Mouse (Mus musculus): ENCODE results near the gene Paf1.
"Not testable (repeated sequence)": the region's sequence is repeated elsewhere in the genome, so short reads cannot be mapped to it uniquely, and the experiment has no call there.

Gene Paf1

DNA sequence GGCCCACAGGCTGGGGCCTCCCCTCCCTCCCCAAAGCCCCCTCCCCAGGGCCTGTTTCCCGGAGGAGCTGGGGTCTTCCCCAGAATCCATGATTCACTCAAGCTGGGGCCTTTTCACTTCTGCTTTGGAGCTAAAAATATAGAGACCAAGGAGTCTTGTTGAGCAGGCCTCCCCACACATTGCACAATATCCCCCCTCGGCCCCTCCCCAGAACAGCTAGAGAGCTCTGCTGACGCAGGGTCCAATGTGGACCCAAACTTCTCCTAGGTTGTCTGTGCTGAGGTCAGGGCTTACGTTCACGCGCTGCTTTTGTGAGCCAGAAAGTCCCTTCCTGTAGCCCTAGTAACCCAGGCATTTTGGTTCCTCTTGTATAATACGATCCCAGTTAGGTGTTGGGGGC lies 6.7 kb upstream of the Paf1 start:
- DNase-seq: peak; percentile 41

GRCm38 (mm10) chr7:28386462-28386861 lies 6.3 kb upstream of the Paf1 start:
- DNase-seq: peak; percentile 97

DNA sequence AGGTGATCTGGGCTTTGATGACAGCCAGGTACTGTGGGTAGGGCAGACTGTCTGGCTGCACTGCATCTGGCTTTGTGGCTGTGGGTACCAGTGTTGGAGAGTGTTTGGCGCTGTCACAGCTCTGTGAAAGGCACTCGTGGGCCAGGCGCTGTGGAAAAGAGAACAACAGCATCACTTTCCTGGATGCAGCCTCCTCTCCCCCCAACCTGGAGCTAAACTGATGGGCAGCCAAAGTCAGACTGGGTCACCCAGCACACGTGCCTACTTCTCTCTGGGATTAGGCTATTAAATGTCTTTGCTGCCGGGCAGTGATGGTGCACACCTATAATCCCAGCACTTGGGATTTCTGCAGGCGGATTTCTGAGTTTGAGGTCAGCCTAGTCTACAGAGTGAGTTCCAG lies 5.9 kb upstream of the Paf1 start:
- DNase-seq: not testable (repeated sequence)

DNA sequence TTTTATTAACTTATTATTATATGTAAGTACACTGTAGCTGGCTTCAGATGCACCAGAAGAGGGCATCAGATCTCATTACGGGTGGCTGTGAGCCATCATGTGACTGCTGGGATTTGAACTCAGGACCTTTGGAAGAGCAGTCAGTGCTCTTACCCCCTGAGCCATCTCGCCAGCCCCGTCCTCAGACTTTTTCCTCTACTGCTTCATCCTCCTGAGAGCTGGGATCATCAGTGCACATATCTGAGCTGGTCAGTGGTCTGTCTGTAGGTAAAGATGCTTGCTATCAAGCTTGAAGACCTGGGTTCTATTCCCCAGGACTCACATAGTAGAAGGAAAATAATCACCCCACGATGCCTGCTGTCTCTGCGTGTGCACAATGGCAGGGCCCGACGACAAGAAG lies 5.4 kb upstream of the Paf1 start:
- DNase-seq: not testable (repeated sequence)

DNA sequence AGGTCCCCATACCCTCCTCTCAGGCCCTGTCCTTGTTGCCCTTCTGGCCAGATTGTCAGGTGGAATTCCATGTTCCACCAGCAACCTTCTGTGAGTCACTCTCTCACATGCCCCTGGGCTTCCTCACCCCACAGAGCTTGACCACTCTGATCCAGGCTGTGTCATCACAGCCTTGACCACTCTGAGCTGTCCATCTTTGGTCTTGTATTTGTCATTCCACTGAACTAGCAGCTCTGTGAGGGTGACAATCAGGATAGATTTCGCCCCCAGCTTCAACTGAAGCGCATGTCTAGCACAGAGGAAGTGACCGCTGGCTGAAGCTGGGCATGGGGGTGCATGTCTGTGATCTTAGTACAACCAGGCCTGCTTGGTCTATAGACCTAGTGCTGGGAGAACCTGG lies 2.4 kb upstream of the Paf1 start:
- no peak for DNase-seq

DNA sequence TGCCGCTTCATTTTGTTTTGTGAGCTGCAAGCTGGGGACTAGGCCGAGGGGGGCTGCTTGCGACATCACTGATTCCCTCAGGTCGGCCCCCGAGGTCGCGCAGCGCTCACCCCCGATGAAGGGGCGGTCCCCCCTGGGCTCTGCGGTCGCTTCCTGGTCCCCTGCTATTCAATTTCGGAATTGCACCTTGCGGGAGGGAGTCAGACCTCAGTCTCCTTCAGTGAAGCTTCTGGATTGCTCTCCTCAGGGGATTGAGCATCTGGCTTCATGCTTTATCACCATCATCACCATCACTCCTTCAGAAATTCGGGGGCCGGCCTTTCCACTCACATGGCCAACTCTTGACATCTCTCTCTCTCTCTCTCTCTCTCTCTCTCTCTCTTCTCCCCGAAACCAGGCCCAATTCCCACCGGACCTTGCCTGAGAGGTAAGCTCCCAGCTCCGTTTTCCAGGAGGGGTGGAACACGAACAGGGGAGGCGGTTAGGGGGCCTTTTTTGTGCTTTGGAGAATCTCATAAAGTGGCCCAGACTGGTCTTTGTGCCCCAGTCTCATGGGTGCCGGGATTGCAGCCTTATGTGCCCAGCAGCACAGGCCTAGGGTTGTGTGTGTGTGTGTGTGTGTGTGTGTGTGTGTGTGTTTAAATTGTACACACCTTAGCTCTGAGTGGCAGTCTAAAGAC lies 661 bp downstream of the Paf1 start:
- DNase-seq: peak; percentile 58

DNA sequence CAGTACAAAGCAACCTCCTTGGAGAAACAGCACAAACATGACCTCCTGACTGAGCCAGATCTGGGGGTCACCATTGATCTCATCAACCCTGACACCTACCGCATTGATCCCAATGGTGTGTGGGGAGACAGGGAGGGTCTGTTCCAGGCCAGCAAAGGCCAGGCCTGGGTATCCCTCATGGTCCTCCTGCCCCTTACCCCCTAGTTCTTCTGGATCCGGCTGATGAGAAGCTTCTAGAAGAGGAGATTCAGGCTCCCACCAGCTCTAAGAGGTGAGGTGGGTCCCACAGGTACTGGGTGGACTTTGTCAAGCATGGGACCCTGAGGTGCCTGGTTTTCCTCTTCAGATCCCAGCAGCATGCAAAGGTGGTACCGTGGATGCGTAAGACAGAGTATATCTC lies 2.7 kb downstream of the Paf1 start:
- DNase-seq: no peak

DNA sequence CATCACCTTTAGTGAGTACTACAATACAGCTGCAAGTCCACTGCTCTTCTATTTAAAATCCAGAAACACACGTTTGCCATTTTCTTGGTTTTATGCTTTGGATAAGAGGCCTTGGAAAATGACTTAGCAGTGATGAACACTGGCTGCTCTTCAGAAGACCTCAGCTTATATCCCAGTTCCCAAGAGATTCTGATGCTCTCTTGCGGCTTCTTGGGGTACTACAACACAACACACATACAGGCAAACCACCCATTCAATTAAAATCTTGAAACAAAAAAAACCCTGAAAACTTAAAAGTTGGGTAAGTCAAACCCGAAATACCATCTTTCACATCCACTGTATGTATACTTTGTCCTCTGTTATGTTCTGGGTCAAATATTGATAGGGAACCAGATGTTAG lies 5.2 kb downstream of the Paf1 start:
- peak; percentile 27 for DNase-seq

DNA sequence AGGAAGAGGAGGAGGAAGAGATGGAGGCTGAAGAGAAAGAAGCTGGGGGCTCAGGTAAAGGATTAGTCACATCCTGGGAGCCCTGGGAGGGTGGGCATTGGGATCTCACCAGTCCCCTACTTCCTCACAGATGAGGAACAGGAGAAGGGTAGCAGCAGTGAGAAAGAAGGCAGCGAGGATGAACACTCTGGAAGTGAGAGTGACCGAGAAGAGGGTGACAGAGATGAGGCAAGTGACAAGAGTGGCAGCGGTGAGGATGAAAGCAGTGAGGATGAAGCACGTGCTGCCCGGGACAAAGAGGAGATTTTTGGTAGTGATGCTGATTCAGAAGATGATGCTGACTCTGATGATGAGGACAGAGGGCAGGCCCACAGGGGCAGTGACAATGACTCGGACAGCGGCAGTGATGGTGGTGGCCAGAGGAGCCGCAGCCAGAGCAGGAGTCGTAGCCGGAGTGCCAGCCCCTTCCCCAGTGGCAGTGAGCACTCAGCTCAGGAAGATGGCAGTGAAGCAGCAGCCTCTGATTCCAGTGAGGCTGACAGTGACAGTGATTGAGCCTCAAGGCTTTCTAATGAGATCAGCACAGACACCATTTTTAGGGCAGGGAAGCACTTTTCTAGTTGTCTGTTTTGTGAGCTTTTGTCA lies 6.1 kb downstream of the Paf1 start:
- no peak for DNase-seq

- no peak for DNase-seq
Observed at GRCm38 (mm10) chr7:28401030-28401429, 8.3 kb downstream of the Paf1 start.

GRCm38 (mm10) chr7:28401942-28402341 lies 9.2 kb downstream of the Paf1 start:
- no peak for DNase-seq

DNA sequence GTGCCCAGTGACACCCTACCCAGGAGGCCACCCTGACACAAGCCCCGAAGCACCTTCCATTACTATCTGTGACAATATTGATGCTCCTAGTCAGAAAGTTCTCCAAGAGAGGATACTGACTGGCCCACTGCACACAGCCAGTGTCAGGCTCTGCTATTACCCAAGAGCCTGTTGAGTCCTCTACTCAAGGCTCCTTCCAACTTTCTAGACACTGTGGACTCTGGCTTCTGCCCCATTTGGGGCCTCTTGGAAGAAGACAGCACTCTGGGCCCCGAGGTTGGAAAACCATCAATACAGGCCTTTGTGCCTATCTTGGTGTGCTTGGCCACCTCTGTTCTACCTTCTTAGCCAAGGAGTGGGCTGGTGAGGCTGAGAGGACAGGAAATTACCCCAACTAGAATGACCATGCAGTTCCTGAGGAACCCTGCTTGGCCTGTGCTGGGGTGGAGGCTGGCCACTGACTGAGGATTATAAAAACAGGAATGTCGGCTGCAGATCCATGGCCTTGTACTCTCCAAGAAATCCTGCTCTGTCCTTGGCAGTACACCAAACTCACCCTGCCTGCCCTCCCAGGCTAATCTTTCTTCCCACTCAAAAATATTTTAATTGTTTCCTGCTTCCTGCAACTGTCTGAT lies 18.2 kb downstream of the Paf1 start:
- DNase-seq: no peak

- DNase-seq: peak; percentile 59
Observed at GRCm38 (mm10) chr7:28412826-28413225, 20.1 kb downstream of the Paf1 start.

DNA sequence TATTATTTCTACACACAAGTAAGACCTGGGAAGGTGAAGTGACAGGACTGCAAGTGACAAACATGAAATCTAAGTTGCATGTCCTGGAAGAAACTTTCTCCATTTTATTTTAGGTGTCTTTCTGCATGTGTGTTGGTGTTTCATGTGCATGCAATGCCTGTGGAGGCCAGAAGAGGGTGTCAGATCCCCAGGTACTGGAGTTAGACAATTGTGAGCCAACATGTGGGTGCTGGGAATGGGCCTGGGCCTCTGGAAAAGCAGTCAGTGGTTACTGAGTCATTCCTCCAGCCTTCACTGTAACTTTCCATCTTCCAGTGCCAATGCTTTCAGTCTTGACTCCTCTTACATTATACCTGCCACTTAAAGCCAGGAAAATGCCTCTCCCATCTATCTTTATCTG lies 24.6 kb downstream of the Paf1 start:
- no peak for DNase-seq

GRCm38 (mm10) chr7:28418096-28418670 lies 25.4 kb downstream of the Paf1 start:
- DNase-seq: no peak

- no peak for DNase-seq
Observed at GRCm38 (mm10) chr7:28419416-28419815, 26.7 kb downstream of the Paf1 start.

DNA sequence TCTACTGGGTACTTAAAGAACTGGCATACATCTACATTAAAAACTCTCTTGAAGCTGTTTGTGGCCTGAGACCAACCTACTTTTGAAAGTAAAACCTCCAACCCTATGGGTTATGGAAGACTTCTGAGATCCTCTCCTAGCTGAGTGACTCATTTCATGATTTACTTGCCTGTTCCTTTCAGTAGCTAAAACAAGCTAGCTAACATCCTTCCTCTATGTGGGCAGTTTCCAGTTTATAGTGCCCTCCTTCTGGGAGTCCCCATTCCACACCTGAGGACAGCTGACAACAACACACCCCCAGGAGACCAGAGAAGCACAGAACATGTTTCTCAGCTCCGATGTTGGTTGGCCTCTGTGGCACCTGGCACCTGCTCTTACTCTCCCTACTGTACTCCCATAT lies 30.3 kb downstream of the Paf1 start:
- no peak for DNase-seq

- no peak for DNase-seq
Observed at GRCm38 (mm10) chr7:28427738-28428137, 35.0 kb downstream of the Paf1 start.

GRCm38 (mm10) chr7:28430512-28430911 lies 37.8 kb downstream of the Paf1 start:
- DNase-seq: no peak

DNA sequence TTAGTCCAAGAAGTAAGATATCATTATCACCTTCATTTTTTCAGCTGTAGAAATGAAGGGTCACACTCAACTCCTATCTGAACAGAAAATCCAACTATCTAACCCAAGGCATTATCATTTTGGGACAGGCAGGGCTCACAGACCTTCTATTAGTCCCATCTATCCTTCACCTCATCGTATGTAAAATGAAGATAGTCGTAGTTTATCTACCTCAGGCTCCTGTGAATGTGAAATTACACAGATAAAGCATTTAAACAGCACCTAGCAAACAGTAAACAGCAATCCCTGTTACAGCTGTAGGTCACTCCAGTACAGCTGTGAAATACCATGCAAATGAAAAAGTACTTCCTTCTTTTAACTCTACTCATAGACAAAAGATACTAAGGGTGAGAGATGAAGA lies 39.5 kb downstream of the Paf1 start:
- DNase-seq: no peak

GRCm38 (mm10) chr7:28435660-28436259 lies 43.0 kb downstream of the Paf1 start:
- no peak for DNase-seq

DNA sequence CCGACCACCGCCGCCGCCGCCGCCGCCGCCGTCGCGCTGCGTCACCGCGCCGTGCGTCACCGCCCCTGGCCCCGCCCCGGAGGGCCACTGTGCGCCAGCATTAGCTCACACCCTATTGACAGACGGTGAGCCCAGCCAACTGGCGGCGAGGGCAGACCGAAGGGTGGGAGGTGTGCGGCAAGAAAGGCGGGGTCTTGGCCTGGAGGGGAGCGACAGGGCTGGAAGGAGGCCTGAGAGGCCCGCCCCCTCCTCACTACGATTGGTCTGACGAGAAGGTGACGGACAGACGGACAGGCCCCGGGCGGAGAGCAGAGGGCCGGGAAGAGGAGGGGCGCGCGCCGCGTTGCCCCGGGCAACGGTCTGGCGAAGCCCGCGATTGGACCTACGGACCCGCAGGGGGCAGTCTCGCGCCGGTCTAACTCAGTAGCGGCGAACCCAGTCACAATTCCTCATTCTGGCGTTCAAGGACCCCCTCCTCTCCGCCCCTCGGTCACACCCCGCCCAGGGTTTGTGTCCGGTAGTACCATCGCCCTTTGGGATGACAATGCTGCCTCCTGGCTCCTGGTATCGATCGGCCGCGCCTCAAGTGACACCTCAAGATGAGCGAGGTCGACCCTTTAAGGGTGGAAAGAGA lies 43.6 kb downstream of the Paf1 start:
- peak; percentile 99 for DNase-seq

DNA sequence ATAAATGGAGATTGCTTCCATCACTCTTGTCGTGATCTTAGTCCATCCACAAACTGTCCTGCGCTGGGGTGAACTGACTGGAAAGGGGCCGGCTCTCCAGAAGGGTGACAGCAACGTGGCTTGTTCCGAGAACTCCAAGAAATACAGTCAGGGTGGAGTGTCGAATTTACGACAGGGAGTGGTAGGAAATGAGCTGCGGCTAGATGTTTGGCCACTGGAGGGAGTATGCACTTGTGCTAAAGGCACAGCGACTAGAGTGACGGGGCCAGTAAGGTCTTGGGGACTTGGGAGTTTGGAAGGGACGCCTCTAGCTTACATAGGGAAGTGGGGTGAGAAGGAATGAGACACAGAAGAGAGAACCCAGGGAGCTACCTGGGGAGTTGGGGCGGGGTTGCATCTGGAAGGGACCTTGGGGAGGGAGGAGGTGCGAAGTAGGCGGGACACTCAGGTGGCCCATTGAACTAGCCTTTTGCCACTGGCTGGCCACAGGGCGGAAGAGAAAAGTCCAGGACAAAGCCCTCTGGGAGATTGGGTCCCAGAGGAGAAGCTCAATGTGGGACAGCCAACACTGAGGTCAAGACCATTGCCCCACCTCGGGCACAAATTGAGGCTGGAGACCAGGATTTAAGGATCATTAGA lies 44.3 kb downstream of the Paf1 start, which contains the start of gene Gmfg:
Gene Gmfg (plus strand): TSS at position 516 of the 639 bp plus-strand sequence.
- DNase-seq: peak; percentile 90
